Mouse (Mus musculus): ENCODE data around the gene Mthfd2l.

The Mthfd2l gene

DNA sequence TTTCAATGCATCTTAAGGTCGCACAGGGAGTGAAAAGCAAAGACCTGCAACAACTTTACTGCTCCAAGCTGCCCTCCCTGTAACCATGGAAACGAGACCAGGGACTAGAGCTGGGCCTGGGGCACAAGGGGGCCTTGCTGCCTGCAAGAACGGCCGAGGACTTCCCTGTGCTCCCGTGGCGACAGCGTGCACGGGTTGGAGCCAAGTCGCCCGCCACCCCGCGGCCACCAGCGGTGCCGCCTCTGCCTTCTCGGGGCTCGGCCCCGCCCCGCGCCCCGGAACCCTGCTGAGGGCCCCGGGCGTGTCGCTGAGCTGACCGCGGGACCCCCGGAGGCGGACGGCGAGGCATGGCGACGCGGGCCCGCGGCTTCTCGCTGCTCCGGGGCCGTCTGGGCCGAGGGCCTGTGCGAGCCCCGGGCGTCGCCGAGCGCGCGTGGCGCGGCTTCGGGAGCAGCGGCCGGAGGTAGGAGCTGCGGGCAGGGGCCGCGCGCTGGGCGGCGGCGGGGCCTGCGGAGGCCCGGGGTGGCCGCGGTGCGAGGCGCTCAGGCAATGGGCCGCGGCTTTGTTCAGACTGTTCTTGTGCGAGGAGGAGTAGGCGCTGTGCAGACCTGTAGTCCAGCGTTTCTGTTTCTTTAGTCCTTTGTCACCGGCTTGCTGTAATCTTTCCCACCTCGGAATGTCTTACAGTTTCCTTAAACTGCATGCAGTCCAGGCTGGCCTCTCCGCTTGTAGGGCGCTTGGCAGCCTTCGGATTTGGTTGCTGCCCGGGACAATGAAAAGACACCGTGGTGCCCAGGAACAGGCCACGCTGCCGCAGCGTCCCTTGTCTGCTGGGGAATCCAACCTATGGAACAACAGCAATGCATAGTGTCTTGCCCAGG is at the start of gene Mthfd2l:
TSS of gene Mthfd2l (plus strand) at position 147 of the 881 bp plus-strand sequence.
- peak; percentile 83 for DNase-seq

DNA sequence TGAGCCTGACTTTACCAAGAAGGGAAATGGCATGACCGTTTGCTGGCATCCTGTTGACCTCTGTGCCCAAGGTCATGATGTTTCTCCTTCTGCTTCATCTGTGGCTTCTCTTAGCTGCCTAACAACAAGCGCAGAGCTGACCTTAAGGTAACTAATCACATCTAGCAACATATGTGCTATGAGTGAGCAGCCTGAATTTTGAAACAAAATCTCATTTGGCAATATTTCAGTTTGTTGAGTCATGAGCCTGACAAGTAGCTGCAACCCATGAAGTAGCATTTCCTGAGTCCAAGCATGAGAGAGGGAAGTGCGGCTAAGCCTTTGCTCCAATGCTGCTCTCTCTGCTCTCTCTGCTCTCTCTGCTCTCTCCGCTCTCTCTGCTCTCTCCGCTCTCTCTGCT is 49.2 kb upstream of the Mthfd2l start:
- DNase-seq, result no peak

DNA sequence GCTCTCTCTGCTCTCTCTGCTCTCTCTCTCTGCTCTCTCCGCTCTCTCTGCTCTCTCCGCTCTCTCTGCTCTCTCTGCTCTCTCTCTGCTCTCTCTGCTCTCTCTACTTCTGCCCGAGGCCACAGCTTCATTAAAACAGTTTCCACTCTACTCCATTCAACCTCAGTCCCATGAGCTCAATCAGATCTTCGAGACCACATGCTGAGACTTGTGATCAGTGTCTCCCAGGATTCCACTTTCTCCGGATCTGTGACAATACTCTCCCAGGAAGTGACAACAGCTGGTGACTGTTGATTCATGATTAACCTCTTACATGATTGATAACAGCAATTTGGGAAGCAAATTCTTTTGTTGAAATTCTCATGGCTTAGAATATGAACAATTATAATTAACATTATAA is 48.8 kb upstream of the Mthfd2l start:
- DNase-seq, result no peak

DNA sequence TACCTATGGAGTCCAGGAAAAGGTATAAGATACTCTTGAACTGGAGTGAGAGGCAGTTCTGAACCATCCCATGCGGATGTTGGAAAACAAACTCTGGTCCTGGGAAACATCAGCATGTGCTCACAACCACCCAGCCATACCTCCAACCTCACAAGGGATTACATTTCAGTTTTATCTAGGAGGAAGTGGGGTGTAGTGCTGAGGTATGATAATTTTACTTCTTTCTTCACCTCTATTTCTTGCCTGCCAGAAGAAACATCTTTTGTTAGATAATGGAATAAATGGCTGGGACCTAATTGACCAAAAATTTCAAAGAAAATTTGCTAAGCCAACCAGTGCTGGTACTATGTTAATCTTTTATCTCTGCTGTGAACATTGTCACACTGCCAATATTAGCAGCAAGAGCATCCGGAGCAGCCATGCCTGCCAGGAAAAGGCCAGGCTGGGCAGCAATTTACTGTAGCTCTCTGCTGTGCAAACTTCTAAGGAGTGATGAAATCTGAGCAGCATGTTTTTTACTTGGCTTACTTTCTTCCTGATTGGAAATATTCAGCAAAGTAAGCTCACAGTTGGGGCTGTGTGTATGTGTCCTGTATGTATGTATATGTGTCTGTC is 46.2 kb upstream of the Mthfd2l start:
- no peak for DNase-seq

DNA sequence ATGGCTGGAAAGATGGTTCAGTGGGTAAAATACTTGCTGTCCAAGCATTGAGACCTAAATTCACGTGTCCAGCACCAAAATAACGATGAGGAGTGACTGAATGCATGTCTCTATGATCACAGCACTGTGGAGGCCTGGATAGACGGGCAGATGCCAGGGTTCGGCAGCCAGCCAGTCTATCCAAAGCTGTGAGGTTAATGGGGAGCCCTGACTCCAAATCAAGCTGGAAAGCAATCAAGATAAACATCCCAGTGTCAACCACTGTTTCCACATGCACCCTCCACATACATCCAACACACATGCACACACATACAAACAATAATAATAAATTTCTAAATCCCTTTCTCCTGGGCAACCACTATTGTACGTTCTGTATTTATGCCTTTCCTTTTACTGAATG is 42.3 kb upstream of the Mthfd2l start:
- no peak for DNase-seq

DNA sequence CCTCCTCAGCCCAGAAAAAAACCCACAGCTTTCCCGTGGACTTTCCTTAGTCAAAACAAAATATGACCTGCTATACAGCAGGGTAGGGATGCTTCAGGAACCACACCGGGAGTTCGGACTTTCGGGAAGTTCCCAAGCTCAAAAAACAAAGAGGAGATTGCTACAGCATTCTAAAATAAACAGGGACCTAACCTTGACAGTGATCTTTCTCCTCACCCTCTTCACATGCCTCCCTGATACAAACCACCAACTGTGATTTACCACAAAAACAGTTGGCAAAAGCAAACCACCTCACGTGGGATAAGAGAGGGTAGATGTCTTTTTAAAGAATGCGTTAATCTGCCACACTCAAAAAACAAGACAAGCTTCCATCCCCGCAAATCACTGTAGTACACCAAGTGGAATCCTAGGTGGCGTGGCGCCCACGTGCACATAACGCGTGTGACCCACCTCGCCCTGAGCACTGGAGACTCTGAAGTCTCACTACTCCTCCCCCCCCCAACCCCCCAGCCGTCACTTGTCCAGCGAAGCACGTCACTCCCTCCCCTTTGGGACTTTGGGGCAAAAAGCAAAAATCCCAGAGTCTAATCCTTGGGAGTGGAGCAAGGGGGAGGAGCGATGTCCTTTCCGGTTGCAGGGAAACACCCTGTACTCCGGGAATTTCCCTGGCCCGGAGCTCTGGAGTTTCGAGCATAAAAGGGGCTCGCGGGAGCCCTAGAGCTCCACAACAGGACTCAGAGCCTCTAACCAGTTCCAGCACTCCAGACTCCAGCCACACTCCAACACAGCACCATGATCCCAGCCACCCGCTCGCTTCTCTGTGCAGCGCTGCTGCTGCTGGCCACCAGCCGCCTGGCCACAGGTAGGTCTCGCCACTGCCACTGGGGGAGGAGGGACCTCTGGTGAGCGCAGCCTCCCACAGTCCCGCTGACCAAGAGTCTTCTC is 40.1 kb upstream of the Mthfd2l start, which contains the start of gene Cxcl1:
TSS of gene Cxcl1 (plus strand) at position 723 of the 945 bp plus-strand sequence.
- no peak for DNase-seq

DNA sequence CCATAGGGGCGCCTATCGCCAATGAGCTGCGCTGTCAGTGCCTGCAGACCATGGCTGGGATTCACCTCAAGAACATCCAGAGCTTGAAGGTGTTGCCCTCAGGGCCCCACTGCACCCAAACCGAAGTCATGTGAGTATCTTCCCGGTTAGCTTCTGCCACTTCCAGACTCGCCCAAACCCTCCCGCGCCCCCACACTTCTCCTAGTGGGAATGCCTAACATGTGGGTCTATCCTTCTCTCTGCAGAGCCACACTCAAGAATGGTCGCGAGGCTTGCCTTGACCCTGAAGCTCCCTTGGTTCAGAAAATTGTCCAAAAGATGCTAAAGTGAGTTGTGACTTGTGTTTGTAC is 39.5 kb upstream of the Mthfd2l start:
- DNase-seq, result no peak

DNA sequence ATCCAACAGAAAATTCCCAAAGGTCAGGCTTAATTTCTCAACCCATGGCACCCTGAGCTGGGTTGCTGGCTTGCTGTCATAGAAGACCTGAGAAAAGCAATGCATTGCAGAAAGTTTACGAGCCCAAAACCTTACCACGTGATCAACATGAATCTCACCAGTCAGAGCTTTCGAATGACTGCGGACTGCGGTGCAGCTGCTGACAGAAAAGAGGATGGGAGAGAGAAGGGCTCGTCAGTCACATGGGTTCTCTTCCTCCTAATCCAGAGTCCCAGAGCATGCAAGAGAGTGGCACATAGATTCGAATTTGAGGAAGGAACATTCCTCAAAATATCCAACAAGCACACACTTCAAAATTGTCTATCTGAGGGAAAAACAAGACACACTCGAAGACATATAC is 36.7 kb upstream of the Mthfd2l start:
- no peak for DNase-seq

DNA sequence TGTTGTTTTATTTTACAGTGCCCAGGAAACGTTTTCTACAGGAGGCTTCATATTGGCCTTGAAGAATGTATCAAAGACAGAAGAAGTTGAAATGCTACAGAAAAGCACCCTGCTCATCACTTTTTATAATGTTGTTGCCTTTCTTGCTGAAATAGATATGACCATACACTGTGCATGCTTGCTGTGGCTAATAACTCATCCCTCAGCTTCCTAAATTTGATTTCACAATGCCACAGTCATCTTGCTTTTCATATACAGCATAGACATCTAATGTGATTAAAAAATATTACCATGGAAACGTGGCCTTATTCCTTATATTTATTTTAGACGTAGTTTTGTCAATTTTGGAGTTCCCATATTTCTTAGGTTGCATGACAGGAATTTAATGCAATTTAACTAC is 33.5 kb upstream of the Mthfd2l start:
- DNase-seq, result no peak

DNA sequence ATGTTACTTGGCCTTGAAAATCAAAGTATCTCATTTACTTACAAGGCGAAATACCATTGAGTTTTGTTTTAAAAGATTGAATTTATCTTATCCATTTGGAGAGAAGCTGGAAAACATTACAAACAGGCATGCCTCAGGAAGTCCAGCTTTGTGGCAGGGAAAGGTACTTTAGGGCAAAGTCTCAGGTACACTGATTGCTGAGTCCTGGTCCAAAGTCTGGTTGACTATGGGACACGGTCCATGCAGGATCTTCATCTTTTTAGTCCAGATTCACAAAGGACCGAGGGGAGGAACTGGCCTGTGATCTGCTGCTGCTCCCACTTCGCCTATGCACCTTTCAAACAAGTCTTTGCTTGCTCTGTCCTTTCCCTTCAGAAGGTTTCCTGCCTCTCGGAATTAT is 31.6 kb upstream of the Mthfd2l start:
- DNase-seq, result no peak

DNA sequence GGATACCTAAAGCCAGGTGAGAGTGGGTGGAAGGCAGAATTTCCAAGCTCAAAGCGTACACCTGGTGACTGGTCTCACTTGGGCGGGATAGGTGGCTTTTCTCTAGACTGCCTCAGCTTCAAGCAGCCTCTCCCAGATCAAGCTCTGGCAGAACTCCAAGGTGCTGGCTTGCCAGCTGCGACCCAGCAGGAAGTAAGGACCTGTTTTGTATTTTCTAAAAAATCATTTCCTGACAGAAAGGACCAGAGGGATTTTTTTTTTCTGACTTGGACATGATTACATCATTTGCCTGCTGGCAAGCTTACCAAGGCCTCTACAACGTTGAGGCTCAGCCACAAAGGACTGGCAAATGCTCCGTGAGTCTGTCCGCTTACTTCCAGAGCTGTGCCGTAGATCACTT is 30.8 kb upstream of the Mthfd2l start:
- DNase-seq, result no peak

DNA sequence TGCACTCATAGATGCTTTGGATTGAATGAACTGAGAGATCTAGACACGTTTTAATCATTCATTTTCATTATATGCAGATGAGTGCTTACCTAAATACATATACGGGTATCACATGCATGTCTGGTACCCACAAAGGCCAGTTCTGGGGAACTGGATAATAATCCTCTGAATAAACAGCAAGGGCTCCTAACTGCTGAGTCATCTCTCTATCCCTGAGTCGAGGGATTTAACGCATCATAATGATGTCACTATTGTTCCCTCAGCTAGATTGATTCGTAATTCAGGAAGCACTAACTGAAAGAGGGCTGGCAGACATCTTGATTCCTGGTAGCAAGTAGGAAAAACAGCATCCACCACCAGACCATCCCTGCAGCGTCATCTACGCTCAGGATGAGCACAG is 30.2 kb upstream of the Mthfd2l start:
- DNase-seq, result no peak

DNA sequence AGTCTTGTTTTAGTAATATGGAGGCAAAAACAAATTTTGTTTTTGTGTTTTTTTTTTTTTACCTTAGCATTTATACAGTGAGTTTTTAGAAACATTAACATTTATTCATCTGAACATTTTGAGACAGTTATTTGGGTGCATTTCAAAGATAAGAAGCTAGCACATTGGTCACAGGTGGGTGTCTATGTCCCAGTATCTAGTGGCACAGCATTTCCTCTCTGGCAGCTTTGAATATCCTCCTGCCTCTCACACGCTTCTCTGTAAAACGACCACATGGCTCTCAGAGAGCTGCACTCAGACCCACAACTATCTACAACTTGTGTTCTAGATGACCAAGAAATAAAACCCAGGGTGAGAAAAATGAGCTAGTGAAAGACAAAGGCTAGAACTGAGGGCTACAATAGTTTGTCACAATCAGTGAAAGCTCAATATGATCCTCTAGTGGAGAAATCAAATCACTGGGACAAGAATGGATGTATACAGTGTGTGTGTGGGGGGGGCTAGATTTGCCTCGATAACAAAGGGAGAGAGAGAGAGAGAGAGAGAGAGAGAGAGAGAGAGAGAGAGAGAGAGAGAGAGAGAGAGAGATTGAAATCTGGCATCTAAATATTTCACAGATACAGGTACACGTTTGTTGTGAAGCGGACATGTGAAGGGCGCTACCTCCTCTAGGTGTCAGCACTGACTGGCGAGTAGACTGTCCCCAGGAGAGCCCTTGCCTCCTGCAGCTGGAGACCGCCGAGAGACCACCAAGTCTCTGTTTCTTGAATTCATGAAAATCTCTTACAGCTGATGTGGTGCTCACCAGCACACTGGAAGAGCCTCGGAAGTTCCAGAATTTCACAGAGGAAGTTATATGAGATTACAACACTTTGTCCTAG is 28.3 kb upstream of the Mthfd2l start:
- DNase-seq, result peak; percentile 8

DNA sequence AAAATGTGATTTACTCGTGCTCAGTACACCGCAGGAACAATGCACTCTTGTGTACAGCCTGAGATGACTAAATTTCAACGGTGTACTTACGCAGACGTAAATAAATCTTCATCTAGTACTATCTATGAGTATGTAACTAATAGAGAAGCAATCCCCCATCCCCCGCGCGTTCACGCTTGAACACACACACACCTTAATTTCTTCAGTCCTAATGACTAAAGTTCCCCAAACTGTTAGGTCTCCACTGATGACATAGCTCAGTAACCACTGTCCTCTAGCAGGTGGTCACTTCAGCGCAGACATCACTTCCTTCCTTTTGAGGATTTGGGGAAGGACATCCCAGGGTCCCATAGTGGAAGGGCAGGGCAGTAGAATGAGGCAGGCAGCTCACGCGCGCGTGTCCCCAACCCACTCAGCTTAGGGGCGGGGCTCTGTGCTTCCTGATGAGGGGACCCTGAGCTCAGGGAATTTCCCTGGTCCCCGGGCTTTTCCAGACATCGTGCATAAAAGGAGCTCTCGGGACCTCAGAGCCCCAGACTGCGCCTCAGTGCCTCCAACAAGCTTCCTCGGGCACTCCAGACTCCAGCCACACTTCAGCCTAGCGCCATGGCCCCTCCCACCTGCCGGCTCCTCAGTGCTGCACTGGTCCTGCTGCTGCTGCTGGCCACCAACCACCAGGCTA is 27.4 kb upstream of the Mthfd2l start, which contains the start of gene Cxcl2:
TSS of gene Cxcl2 (plus strand) at position 533 of the 682 bp plus-strand sequence.
- DNase-seq, result no peak

DNA sequence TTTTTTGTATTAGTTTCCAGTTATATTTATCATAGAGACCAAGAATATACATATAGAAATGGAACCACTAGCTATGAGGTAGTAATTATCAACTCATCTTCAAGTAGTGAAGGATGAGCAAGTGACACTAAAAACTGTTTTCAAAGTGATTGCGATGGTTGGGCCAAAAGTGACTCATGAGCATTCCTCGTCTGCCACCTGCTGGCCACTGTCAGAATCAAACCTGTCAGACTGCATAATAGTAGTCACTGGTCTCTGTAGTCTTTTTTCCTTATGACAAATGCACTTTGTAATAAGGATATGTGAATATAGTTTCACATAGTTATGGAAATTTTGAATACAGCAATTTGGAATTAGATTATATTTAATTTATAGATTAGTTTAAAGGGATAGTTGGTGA is 21.9 kb upstream of the Mthfd2l start:
- DNase-seq, result peak; percentile 34

DNA sequence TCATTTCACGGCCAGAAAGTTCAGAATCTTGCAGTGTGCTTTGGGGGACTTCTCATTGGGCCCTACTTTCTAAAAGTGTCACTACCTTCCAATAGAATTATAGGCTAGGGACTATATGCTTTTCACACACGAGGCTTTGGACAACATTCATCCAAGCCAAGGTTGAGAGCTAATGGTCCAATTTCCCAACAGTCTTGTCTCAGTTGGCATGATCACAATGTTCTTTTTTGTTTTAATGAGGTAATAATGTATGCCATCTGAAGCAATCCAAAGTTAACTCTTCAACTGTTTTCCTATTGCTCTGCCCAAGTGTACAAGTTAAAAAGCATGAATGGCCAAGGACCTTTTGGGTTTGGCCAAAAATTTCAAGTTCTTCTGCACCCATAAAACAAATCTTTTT is 11.4 kb upstream of the Mthfd2l start:
- DNase-seq, result no peak

DNA sequence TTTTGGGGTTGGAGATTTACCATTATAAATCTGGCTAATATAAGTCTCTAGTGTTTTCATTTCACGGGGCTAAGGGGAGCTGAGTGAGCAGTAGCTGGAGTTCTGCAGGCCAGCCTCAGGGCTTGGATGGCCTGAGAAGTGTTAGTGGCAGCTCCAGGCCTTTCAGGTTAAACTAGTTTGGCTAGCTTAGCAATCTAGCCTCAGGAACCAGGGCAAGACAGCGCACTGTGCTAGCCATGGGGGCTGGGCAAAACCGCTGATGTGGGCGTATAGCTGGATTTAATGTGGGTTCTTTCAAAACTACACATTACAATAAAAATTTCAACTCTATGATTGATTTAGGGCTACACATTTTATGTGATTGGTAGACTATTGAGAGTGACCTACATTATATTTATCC is 8.0 kb upstream of the Mthfd2l start:
- DNase-seq, result no peak

DNA sequence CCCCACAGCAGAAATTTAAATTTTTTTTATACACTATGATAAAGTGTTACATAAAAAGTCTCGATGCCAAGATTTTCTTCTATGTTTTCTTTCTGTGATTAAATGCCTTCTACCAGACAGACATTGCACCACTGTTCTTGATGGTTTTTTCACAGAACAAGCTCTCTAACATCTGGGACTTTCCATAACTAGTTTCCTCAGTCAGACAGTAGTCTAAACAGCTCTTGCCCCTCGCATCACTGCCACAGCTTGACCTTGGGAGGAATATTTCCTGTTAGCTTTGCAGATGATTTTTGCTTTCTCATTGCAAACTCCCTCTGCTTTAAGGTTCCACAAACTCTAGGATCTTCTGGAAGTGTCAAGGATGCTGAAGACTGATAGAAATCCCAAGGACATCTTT is 371 bp upstream of the Mthfd2l start:
- DNase-seq, result no peak

DNA sequence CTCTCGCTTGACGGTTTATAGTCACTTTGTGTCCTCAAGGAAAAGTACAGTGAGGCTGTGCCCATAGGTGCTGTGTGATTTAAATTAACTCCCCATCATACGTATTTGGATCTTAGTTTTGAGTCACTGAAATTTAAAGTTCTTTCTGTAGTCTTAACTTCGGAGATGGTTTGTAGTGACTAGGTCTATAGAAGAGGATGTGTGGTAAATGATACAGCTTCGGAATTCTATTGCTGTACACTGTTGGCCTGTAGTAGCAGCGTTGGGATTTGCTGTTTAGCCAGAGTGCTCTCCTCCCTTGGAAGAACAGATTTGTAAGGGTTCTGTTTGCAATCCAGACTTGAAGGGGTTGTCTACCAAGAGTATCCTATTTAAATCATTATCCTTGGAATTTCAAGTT is 994 bp downstream of the Mthfd2l start:
- no peak for DNase-seq

DNA sequence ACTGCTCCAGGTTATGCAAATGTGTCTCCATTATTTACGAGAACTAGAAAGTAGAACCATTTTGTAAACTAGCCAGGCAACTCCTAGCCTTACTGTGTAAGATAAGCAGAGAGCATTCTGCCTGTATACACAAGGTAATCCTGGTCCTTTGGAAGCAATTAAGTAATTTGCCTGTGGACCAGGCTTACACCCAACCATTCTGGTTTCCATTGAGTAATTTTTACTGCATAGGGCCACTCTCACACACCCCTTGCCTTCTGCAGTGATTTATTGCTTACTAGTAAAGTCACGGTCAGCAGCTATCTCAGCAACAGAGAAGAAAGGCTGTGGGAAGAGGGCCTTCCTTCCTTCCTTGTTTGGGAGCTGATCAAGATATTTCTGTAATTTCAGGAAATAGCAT is 5.8 kb downstream of the Mthfd2l start:
- no peak for DNase-seq

DNA sequence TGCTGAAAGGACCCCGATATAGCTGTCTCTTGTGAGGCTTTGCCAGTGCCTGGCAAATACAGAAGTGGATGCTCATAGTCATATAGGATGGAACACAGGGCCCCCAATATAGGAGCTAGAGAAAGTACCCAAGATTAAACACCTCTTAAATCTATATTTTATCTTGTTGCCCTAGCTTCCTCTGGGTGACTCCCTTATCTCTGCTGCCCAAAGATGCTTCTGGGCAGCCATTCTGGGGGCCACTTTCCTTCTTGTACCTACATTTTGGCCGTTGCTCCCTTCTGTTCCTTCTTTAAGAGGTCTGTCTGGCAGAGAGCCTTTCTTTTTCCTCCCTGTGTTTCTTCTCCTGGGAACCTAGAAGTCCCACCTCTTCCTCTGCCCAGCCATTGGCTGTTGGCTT is 14.5 kb downstream of the Mthfd2l start:
- DNase-seq, result no peak

DNA sequence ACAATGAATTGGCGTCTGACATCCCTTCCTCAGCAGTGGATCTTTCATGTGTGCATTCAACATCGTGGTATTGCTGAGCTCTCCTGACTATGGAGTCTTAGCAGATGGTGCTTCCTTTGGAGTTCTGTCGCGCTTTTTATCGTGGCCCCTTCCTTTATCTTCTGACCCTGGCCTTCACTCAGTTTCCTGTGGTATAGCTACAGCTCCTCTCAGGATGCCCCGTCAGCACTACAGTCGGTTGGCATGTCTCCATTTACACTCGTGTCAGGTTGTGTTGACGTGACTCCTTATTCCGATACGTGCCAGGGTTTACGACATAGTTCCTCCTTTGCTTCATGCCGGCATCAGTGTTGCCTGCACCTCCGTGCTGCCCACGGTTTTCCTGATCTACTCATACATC is 18.6 kb downstream of the Mthfd2l start:
- no peak for DNase-seq

Measured in thymus, postnatal 25 days (tissue).